Mouse (Mus musculus): ENCODE data around the gene Fignl1. TPM values are rescaled to one million over a fixed set of nuclear protein-coding genes. Genes with fewer than 3 reads are reported as not detected.
A peak's percentile ranks its signal among the peaks of the same experiment; 100 is the strongest.

Fignl1 gene
- total RNA-seq, 1 experiment from 2014 or later = 68.9 TPM

DNA sequence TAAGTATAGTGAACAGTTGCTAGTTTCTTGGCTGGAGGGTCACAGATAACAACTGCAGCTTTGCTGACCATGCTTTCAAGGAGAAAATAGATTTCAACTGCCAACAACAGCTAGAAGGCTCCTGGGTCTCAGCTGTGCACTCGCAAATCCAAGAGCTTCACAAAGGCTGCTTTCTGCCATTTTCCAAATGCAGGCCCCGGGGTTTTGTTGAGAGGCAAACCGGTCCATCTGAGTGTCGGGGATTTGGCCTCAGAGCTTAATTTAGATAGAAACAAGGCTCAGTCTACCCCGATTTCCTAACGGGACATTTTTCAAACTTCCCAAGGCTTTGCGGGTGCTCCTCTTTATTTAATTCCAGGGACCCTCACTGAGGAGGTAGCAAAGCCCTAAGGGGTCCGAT is 27.5 kb upstream of the Fignl1 start:
- ATAC-seq (replicated peaks in 1 of 2; ENCODE audit: insufficient read depth in 1 of 2, low FRiP score in 2 of 2, low TSS enrichment in 1 of 2, low read depth in 1 of 2, poor library complexity in 2 of 2, severe bottlenecking in 2 of 2) = no peak

- ATAC-seq (replicated peaks in 1 of 2; ENCODE audit: insufficient read depth in 1 of 2, low FRiP score in 2 of 2, low TSS enrichment in 1 of 2, low read depth in 1 of 2, poor library complexity in 2 of 2, severe bottlenecking in 2 of 2) = no peak
These were observed 27.0 kb upstream of the Fignl1 start for GRCm38 (mm10) chr11:11835791-11836190.

GRCm38 (mm10) chr11:11835361-11835760 is 26.6 kb upstream of the Fignl1 start:
- ATAC-seq (replicated peaks in 1 of 2; ENCODE audit: insufficient read depth in 1 of 2, low FRiP score in 2 of 2, low TSS enrichment in 1 of 2, low read depth in 1 of 2, poor library complexity in 2 of 2, severe bottlenecking in 2 of 2) = no peak

DNA sequence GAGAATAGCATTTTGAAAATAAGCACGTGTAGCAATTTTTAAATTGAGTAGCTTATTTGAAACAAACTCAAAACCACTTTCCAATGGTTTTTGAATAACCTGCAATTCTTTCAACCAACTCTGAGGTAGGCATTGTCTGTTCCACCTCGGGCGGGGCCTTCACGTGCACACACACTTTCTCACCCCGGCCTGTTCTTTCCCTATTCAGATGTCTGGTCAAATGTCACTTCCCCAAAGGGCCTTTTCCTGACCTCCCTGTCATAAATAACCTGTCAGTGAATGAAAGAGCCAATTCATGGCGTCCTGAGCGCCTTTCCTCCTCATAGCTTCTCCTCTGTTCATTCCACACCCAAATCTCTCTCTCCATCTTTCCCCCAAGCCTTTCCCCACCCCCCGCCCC is 24.3 kb upstream of the Fignl1 start:
- ATAC-seq (replicated peaks in 1 of 2; ENCODE audit: insufficient read depth in 1 of 2, low FRiP score in 2 of 2, low TSS enrichment in 1 of 2, low read depth in 1 of 2, poor library complexity in 2 of 2, severe bottlenecking in 2 of 2) = peak; percentile 28 to 30; a peak in 3 of 4 replicates

- ATAC-seq (replicated peaks in 1 of 2; ENCODE audit: insufficient read depth in 1 of 2, low FRiP score in 2 of 2, low TSS enrichment in 1 of 2, low read depth in 1 of 2, poor library complexity in 2 of 2, severe bottlenecking in 2 of 2) = peak; percentile 8 to 14; a peak in 2 of 4 replicates
These were observed 24.0 kb upstream of the Fignl1 start for GRCm38 (mm10) chr11:11832755-11833084.

- no peak for ATAC-seq (replicated peaks in 1 of 2; ENCODE audit: insufficient read depth in 1 of 2, low FRiP score in 2 of 2, low TSS enrichment in 1 of 2, low read depth in 1 of 2, poor library complexity in 2 of 2, severe bottlenecking in 2 of 2)
These were observed 23.4 kb upstream of the Fignl1 start for GRCm38 (mm10) chr11:11831940-11832754.

DNA sequence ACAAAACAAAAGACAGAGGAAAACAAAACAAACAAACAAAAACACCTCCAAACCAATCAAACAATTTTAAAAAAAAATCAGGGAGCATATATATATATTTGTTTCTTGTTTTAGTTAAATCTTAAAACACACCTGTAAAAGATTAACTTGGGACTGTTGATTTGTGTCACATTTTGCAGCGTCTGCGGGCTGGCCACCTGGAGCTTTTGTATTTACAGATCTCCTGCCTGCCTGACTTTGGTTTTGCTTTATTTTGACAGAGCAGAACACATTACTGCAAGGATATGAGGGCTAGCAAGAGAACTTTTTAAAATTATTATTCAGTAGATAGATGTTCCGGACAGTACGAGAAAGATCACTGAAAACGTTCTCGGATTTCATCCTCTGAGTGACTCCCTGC is 22.8 kb upstream of the Fignl1 start:
- no peak for ATAC-seq (replicated peaks in 1 of 2; ENCODE audit: insufficient read depth in 1 of 2, low FRiP score in 2 of 2, low TSS enrichment in 1 of 2, low read depth in 1 of 2, poor library complexity in 2 of 2, severe bottlenecking in 2 of 2)

DNA sequence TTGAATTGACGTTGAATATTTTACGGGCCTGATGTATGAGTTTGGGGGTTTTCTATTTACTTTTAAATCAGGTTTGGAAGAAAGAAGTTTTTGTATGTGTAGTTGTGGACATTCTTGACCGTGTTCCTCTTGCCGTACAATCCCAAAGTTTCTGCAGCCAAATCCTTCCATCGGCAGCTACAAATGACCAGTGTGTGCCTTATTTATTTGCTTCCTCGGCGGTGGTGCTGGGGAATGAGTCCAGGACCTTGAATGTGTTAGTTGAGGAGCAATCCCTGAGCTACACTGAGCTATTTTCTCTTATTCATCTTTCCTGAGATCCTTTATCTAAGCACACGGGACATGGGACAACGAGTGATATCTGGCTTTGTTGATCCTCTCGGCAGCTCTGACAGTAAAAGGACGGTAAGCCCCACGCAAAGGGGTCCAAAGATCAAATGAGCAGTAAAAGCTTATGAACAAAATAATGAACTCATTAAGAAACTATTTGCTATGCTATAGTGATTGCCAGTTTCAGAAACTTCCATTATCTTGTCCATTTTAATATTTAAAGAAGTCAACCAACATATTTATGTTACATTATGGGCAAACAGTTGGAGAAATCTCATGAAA is 22.2 kb upstream of the Fignl1 start:
- ATAC-seq (replicated peaks in 1 of 2; ENCODE audit: insufficient read depth in 1 of 2, low FRiP score in 2 of 2, low TSS enrichment in 1 of 2, low read depth in 1 of 2, poor library complexity in 2 of 2, severe bottlenecking in 2 of 2) = no peak

- no peak for ATAC-seq (replicated peaks in 1 of 2; ENCODE audit: insufficient read depth in 1 of 2, low FRiP score in 2 of 2, low TSS enrichment in 1 of 2, low read depth in 1 of 2, poor library complexity in 2 of 2, severe bottlenecking in 2 of 2)
These were observed 20.6 kb upstream of the Fignl1 start for GRCm38 (mm10) chr11:11829161-11830000.

GRCm38 (mm10) chr11:11828761-11829160 is 20.0 kb upstream of the Fignl1 start:
- no peak for ATAC-seq (replicated peaks in 1 of 2; ENCODE audit: insufficient read depth in 1 of 2, low FRiP score in 2 of 2, low TSS enrichment in 1 of 2, low read depth in 1 of 2, poor library complexity in 2 of 2, severe bottlenecking in 2 of 2)

- ATAC-seq (replicated peaks in 1 of 2; ENCODE audit: insufficient read depth in 1 of 2, low FRiP score in 2 of 2, low TSS enrichment in 1 of 2, low read depth in 1 of 2, poor library complexity in 2 of 2, severe bottlenecking in 2 of 2) = peak; percentile 14 to 36; a peak in 1 of 4 replicates
These were observed 19.5 kb upstream of the Fignl1 start for GRCm38 (mm10) chr11:11828251-11828650.

GRCm38 (mm10) chr11:11826475-11826874 is 17.7 kb upstream of the Fignl1 start:
- no peak for ATAC-seq (replicated peaks in 1 of 2; ENCODE audit: insufficient read depth in 1 of 2, low FRiP score in 2 of 2, low TSS enrichment in 1 of 2, low read depth in 1 of 2, poor library complexity in 2 of 2, severe bottlenecking in 2 of 2)

DNA sequence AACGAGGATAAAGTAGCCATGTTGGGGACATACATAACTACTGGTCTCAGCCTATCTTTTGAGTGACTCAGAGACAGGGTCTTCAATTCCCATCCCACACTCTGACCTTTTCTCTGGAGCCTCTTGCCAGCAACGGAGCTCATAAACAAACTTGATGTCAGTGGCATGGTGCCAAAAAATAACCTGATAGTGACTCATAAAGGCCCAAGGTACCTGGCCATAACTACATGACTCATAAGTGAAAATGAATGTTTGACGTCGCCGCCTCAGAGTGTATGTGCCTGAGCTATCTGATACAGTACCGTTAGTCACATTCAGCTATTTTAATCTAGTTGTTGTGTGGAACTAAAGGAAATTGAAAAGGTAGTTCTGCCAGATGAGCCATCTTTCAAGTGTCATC is 16.9 kb upstream of the Fignl1 start:
- ATAC-seq (replicated peaks in 1 of 2; ENCODE audit: insufficient read depth in 1 of 2, low FRiP score in 2 of 2, low TSS enrichment in 1 of 2, low read depth in 1 of 2, poor library complexity in 2 of 2, severe bottlenecking in 2 of 2) = no peak

DNA sequence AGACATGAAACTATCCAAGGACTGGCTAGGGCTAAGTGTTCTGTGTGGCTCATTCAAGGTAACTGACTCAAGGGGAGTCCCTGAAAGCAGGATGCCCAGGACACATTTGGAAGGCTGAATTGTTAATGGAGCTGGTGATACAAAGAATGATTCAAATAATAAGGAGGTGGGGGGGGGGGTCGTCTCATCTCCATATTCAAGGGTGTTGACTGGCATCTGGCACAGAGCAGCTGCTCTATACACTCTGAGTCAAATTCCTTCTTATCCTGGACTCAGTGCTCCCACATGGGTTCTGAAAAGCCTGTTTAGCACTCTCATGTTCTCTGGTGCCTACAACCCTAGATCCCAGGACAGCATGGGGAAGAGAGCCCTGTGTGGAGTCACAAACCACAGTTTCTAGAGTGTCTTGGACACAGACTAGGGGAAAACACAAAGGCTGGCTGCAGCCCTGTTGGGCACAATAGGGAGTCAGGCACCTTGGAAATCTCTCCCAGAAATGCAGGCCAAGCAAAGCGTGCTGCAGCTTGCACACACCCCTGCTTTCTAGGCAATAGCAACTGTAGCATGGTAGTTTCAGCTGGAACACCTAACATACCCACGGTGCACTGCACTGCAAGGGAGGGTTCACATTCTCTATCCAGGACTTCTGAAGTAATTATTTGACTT is 16.3 kb upstream of the Fignl1 start:
- ATAC-seq (replicated peaks in 1 of 2; ENCODE audit: insufficient read depth in 1 of 2, low FRiP score in 2 of 2, low TSS enrichment in 1 of 2, low read depth in 1 of 2, poor library complexity in 2 of 2, severe bottlenecking in 2 of 2) = no peak

DNA sequence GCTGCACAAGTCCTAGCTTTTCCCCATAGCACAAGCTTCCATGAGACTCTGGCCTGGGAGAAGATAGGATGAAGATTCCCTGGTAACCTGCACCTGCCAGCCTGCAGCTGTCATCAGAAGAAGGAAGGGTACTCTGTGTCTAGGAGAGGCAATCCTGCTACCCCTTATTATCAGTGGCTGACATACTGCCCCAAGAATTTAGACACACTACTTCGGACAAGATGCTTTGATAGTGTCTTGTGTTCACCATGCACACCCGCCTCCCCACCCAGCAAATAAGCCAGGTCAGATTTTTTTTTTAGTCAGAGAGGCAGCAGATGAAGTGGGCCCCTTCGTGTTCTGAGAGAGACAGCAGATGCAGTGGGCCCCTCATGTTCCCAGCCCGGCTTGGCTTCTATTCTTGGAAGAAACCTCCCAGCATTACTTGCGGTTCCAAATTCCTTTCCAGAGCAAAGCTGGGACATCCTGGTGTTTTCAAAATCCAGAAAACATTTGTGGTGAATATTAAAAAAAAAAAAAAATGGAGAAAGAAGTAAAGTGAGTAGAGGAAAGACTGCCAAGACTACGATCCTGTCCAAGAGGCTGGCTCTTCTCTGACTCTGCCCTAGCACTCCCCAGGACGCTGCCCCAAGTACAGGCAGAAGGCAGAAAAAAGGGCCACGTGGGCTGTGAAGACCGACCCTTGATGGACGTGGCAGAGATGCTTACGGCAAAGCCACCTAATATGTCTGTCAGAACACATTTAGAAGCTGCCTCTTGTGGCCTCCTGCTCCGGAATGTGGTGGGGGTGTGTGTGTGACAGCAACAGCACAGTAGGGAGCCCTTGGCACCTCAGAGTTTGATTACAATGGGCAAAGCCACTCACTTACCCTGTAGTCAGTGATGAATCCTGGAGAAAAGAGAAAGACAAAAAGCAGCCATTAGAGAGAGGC is 15.5 kb upstream of the Fignl1 start:
- no peak for ATAC-seq (replicated peaks in 1 of 2; ENCODE audit: insufficient read depth in 1 of 2, low FRiP score in 2 of 2, low TSS enrichment in 1 of 2, low read depth in 1 of 2, poor library complexity in 2 of 2, severe bottlenecking in 2 of 2)

GRCm38 (mm10) chr11:11822181-11823095 is 13.7 kb upstream of the Fignl1 start:
- ATAC-seq (replicated peaks in 1 of 2; ENCODE audit: insufficient read depth in 1 of 2, low FRiP score in 2 of 2, low TSS enrichment in 1 of 2, low read depth in 1 of 2, poor library complexity in 2 of 2, severe bottlenecking in 2 of 2) = no peak

Data from hematopoietic stem cell, adult 5-6 weeks (primary cell).